Mouse (Mus musculus) telencephalon, adult 2 months (tissue): ENCODE results near the gene Nhlrc4.
A peak's percentile ranks its signal among the peaks of the same experiment; 100 is the strongest.

Experiments
- DNase-seq: peaks from one replicate; pipeline ENCODE4 v3.0.0-alpha.2; 2011; ENCODE audit warnings: low read depth, low spot score

Nhlrc4 gene

DNA sequence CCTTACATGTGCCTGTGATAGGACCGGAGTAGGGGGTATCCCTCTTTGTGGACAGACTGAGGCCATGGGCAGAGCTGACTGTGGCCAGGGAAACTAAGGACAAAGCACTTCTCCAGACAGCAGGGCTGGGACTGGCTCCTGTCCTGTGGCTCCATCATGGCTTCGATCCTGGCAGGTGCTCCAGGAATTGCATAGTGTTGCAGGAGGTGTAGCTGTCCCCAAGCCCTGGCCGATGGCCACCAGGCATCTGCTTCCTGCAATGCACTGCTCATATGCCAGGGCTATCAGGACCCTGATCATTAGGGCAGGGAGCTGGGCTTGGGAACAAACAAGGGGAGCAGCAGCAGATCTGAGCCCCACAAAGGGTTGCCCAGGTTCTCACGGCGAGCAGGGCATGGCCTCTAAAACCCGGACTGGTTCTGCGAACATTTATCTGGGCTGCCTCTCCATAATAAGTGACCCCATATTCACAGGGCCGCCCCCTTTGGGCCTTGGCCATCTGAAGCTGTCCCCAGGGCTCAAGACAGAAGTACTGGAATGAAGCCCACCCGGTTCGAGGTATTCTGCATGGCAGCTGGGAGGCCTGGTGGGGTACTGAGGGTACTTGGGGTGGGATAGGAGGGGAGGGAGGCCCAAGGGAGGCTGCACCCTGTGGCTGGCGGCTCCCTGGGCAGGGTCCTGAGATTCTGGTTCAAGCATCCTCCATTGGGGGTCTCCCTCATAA, 14.2 kb upstream of the Nhlrc4 start:
- no peak for DNase-seq

DNA sequence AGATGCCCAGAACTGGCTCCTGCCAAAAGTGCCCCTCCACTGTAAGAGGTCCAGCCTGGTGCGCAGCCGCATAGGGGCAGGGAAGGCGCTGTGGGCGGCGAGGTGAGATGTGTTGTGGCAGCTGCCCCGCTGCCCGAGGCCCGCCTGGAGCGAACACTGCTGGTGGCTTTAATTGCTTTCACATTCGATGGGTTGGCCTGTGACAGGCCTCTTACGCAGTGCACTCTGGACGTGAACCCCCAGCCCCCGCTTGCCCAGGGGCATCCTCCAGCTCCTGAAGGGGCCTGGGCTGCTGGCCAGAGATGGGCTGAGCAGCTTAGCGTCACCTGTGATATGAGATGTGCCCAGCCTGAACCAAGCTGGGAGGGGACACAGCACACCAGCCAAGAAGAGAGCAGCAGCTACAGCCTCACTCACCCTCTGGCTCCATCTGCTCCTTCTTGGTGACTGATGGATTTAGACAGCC, 12.9 kb upstream of the Nhlrc4 start:
- no peak for DNase-seq

DNA sequence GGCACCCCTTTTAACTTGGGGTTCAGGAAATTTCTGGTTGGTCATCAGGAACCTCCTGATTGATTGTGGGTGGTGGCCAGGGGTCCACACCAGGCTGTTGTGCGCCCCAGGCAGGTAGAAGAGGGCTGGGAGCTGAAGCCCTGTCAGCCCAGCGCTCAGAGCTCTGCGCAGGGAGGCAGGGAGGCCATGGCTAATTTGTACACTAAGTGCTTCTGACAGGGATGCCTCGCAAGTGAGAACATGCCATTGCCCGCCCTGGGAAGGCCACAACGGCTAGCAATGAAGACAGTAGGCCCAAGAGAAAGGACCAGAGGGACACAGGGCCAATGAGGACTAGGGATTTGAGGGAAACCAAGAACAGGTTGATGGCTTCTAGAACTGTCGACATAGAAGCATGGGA, 11.9 kb upstream of the Nhlrc4 start:
- no peak for DNase-seq

DNA sequence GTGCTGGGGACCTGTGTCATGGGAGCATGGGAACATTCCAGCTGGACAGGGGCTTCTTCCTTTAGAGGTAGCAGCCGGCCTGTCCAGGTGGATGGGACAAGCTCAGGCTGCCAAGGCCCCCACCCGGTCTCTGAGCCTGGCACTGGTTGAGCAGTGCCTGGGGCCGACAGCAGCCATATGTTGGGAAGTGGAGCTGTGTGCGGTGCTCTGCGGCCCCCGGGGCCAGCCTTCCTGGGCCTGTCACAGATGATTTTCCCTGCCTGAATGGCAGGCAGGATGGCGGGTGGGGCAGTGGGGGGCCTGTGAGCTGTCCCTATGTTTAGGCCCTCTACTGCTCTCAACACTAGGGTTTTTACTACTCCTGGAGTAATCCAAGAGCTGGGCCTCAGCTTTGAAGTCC, 11.4 kb upstream of the Nhlrc4 start:
- no peak for DNase-seq

DNA sequence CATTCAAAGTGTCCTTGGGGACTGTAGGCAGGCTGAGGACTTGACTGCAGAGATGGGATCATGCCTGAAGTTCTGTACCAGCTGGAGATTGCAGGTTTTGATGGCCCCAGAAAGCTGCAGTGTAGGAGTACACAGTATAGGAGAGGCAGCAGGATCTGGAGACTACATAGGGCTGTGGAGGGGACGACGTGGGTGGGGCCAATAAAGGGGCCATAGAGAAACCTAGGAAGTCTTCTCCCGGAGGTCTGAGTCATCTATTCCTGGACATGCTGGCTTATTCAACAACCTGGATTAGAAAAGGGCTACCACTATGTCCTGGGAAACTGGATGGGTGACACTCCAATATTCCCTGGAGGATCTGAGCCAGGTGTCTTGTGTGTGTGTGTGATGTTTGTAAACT, 11.0 kb upstream of the Nhlrc4 start:
- no peak for DNase-seq

DNA sequence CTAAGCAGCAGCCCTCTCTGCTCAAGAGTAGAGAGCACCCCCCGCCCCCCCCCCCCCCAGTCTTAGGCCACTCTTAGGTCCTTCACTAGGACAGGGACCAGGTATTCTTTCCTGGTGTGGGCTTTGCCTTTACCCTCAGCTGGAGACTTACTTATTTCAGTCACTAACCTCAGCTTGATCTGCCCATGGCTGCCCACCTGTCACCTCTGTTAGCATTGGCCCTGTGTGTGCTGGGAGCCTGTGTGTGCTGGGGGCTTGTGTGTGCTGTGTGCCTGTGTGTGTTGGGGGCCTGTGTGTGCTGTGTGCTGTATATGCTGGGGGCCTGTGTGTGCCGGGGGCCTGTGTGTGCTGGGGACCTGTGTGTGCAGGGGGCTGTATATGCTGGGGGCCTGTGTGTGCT, 9.9 kb upstream of the Nhlrc4 start:
- no peak for DNase-seq

DNA sequence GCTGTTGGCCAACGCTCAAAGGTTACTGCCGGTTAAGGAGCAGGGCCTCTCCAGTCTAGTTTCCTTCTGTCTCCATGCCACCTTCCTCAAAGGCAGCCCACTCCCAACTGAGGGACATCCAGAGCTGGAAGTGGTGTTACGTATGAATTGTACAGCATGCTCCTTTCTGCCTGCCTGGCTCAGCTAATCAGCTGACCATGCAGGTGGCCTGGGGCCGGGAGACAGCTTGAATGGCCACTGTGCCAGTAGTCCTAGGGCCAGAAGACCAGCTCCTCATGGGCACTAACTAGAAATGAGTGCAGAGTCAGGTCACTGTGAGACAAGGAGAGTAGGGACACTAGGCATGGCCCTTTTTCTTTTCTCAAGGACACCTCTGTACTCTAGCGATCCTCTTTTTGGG, 8.4 kb upstream of the Nhlrc4 start:
- DNase-seq: no peak

DNA sequence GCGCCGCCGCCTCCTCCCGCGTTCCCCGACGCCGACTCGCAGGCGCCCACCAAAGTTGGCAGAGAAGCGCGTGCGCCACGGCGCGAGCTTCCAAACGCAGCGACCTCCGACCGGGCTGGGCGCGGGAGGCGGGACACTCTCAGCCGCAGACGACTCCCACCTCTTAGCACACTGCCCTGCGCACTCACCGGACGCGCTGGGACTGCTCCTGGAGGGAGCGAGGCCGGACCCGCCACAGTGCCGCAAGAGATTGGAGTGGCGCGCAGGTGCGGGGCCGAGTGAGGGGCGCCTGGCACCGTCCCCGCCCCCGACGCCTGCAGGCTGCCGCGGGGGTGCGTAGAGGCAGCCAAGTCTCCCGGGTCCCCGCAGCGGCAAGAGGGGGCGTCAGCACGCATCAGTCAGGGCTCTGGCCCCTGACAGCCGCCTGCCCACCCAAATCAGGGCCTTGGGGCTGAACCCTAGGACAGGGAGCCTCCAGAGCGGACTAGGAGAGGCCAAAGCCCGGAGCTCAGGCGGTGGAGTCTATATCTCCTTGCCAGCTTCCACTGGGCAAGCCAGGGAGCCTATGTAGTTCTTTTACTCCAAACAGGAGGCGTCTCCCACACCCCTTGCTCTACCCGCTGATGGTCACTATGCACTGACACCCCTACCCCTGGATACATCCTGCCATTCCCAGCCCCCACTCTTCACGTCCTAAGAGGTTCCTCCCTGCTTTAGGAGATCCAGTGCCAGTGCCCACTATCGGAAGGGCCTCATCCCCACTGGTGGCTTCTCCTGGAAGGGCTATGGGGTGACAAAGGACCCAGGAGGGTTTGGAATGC, 7.3 kb upstream of the Nhlrc4 start, which contains the start of gene A930017K11Rik:
Gene A930017K11Rik, minus strand, starts transcription at position 763 of the 821 bp plus-strand sequence.
- DNase-seq: no peak

DNA sequence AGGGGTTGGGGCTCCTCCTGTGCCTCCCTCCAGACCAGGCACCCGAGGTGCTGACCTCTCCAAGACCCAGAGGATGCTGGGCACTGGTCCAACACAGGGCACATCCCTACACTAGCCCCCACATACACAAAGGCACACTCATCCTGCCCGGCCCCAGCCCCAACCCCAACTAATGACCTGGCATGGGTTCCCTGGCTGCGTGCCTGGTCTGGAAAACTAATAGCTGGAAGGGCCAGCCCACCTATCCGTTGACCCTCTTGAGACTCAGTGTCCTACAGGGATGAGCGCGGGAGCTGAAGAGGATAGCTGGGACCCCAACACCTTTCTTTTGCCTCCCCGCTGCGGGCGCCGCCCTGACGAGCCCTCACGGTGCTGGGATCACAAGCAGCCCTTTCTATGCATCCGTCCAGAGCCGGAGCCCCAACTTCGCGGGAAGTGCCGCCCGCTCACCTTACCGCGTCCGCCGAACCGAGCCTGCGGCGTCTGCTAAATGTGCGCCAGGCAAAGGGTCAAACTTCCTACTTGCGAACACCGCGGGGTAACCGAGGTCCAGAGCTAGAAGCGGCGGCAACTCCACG, 6.6 kb upstream of the Nhlrc4 start:
- no peak for DNase-seq

DNA sequence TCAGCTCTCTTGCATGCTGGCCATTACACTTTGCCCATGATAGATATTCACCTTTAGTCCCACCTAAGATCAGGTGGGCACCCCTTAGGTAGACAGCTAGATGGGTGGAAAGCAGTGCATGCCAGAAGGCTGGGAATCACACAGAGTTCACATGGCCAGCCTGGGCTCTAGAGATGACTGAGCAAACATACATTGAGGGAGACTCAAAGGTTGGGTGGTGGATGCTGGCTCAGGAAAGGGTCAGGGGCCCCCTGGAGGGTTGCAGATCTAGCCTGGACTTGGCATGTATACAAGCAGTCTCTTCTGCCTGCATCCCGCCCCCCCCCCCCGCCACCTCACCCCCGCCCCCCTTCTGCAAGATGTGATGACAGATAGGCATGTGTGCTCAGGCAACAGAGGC, 5.9 kb upstream of the Nhlrc4 start:
- no peak for DNase-seq

DNA sequence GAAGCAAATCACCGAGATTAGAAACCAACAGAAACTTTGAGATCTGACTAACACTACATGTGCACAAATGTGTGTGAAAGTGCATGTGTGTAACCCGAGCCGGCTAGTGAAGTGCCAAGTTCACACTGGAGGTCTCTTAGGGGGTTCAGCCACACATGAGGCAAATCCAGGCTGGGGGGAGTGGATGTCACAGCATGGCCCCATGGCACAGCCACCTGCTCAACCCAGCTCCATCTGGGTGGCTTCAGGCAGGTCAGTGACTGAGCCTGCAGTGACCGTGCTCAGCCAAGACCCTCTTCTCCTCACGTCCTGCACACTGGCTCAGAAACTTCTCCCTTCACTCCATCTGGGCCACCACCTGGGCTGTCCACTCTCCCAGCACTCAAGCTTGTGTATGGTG, 5.2 kb upstream of the Nhlrc4 start:
- no peak for DNase-seq

DNA sequence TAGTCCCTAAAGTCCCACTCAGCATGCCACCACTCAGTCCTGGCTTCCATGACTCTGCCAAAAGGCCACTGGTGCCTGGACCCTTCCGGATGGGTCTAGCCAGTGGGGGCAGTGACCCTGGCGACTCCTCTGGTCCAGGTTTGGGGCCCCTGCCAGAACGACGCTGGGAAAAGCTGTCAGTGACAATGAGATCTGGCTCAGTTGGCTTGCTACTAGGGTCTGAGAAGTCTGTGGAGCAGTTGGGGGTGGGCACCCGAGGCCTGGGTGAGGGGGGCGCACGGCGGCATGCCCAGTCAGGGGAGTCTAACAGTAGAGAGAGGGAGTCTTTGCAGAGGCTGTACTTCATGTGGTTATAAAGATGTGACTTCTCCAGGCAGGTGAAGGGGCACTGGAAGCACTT, 3.3 kb upstream of the Nhlrc4 start:
- no peak for DNase-seq

DNA sequence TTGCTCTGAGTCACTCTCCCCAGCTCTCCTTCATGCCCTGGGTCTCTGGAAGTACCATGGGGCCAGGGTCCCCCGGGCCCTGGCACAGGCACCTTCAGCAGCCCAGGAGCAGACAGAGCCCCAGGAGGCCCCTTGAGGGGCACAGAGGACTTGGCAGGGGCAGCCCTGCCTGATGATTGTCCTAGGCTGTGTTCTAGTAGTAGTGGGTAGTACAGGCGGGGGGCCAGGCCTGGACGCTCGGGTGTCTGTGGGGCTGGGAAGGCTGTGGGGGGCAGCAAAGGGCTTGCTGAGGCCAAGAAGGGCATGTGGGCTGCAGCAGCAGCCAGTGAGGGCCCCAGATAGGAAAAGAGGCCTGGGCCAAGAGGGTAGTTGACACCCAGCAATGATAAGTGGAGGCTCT, 2.8 kb upstream of the Nhlrc4 start:
- no peak for DNase-seq

DNA sequence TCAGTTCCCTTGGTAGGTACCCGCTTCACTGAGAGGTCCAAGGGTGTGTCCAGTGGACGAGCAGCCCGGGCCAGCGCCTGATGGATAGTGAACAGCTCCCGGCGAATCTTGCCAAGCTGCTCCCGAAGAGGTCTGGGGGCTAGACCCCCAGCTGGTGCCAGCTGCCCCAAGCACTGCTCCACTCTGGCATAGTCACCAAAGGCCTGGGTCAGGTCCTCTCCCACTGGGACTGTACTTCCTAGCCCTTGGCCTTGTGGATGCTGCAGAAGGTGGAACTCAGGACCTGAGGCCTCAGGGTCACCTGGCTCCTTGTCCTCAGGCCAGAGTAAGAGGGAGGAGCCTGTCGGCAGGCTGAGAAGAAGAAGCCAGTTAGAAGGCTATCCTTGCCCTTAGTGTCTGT, 2.1 kb upstream of the Nhlrc4 start:
- no peak for DNase-seq

DNA sequence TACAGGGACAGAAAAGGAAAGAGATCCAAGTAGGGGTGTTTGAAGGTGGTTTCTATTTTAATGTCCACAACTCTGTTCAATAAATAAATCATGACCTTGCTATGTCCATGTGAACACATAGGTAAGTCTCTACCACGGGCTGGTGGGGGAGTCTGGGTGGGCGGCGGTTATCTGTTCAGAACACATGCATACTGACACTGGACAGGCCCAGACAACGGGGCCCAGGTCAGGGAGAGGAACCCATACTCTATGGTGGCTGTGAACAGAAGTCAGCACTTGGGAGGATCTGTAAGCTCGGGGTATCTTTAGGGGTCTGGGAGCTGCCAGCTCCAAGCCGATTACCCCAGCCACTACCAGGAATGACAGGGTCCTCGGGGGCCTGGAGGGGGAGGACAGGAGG, 1.6 kb upstream of the Nhlrc4 start:
- no peak for DNase-seq

DNA sequence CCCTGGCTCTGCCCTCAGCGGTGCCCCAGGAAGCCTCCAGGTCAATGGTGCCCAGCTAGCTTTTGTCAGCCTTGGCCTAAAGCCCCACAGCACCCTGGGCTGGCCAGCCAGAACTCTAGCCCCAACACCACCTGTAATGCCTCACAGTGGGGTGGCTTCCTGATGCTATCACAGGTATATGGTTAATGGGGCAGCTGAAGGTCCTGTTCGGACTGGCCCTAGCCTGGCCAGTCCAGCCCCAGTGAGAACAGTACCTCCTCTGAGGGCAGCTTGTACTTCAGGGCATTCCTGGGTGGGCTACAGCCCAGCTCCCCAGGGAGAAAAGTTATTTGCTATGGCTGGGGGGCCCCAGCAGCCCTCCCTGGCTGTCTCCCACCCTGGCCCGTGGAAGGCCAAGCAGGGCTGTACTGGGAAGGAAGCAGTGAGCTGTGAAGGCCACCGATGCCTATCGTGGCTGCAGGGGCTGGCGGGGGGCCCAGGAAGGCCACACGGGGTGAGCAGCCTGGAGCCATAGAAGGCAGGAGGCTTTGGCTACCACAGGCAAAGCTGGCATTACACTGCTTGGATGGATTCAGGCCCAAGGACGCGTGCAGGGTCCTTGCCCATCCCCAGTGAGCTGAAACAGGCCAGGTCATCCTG, 875 bp upstream of the Nhlrc4 start:
- no peak for DNase-seq

DNA sequence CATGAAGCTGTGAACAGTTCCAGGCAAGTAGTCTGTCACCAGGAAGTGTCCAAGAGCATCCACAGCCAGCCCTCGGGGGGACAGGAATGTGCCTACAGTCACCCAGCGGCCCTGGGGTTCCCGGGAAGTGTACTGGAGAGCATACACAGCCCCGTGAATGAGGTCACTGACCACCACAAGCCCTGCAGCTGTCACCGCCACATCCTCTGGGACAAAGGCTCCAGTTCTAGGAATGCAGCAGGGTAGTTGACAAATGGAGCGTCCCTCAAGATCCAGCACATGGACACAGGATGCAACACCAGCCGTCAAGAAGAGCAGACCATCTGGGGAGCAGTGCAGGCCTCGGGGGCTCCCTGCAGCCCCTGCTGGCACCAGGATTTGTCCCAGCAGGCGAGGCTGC, 992 bp downstream of the Nhlrc4 start:
- no peak for DNase-seq

DNA sequence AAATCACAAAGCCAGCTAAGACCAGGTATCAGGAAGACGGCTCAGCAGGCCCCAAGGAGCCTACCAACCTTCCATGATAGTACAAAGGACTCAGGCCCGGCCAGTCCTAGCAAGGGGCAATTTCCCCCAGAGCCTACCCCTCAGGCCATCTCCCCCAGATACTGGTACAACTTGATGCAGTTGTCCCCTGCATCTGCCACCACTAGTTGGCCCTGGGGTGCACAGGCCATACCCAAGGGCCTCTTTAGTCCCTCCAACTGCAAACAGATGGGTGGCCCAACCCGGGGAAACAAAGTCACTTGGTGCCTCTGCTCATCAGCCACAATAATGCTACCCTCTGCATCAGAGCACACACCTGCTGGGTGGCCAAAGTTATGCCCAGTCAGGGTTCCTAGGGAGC, 1.5 kb downstream of the Nhlrc4 start:
- no peak for DNase-seq

DNA sequence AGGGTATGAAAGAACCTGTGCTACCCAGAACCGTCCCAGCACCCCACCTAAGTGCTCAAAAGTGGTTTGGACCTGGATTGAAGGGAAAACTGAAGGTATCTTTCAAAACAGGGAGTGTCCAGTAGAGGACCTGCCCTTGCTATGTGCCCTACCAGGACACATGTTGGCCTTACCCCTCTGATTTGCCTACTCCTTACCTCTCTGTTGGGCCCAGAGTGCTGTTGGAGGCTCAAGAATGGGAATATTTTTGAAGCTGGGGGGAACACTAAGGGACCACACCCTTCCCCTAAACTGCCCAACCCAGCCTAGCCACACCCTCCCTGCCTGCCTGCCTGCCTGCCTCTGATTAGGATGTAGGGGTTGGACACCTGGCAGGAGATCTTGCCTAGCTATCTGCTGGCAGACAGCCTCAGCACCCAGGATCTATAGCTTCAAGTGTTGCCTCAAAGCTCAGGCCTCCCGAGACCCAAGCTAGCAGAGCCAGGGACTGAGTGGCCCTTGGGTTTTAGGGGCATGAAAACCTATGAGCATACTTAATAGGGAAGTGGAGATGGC, 2.1 kb downstream of the Nhlrc4 start:
- no peak for DNase-seq

DNA sequence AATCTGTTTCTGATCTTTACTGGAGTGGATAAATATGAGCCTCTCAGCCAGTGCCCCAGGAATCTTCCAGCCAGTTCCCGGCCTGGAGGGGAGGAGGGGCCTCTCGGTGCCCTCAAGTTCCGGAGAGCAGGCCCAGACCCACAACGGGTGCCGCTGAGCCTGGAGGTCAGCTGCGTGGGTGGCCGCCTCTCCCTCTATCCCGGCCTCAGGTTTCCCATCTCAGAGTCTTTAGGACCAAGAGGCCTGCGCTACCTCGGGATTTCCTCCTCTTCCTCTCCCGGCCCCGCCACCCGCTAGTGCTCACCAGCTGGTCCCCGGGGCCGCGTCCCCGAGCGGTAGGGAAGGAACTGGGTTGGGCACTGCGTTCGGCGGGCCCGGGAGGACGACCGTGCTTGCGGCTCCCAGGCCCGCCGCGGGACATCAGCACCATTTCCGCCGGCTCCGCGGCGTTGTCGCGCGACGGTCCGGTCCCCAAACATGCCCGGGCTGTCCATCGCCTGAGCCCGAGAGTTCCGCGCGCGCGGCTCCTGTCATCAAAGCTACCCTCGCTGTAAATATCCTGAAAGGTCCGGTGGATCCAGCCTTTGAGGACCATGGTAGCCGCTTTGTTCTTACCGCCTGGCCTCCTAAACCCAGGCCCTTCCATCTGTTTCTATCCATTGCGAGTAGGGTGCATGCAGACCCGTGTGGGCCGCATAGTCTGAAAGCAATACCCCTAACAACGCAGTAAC, 3.1 kb downstream of the Nhlrc4 start:
- peak; percentile 52 for DNase-seq

DNA sequence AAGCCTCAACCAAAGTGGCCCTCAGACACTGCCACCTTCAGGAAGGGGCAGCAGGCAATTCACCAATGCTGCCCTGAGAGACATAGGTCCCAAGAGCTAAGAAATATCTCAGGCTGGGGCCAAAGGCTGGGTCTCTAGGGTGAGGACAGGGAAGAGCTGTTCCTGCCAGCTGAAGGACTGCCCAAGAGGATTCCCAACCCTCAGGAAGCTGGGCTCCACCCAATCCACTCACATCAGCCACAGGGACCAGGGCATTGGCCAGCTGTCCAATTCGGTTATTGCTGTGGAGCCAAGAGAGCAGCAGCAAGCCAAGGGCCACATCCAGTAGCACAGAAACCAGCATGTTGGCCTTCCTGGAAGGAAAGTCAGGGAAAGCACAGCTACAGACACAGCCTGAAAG, 10.2 kb downstream of the Nhlrc4 start:
- DNase-seq: no peak
